Mouse (Mus musculus) layer of hippocampus, postnatal 10 days (tissue): Measurements from ENCODE around the gene Cdk18. TPM values are rescaled to one million over a fixed set of nuclear protein-coding genes. Genes with fewer than 3 reads are reported as not detected.
A peak's percentile ranks its signal among the peaks of the same experiment; 100 is the strongest.

Source experiments
- DNase-seq, 2 experiments: peaks; one replicate each; pipeline ENCODE4 v3.0.0; 2021; ENCODE audit warnings: low spot score in 2 of 2
- total RNA-seq, 2 experiments: library from RNA; stranded (reverse); gene quantifications; 2 replicates each; pipeline ENCODE4 v1.2.3; 2021

The Cdk18 gene
- total RNA-seq, 2 experiments from 2014 or later = 19.3 to 23.4 TPM

- DNase-seq = peak; percentile 92 to 94
Measured at GRCm38 (mm10) chr1:132121236-132121635, 18.2 kb downstream of the Cdk18 start.

DNA sequence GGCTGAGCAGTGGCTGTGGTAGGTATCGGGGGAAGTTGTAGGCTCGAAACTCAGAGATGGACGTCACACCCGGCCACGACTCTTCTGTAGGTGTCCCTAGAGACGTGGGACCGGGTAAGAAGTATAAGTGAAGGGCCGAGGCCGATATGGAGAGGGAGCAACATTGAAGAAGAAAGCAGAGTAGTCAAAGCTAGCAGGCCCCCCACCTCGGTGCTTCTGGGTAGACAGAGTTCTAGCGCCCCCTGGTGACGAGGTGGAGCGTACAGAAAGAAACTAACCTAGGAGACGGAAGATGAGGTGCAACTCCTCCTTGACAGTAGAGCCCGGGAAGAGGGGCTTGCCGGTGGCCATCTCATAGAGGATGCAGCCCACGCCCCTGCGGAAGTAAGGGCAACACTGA is 22.9 kb downstream of the Cdk18 start:
- DNase-seq = peak; percentile 81 to 82

DNA sequence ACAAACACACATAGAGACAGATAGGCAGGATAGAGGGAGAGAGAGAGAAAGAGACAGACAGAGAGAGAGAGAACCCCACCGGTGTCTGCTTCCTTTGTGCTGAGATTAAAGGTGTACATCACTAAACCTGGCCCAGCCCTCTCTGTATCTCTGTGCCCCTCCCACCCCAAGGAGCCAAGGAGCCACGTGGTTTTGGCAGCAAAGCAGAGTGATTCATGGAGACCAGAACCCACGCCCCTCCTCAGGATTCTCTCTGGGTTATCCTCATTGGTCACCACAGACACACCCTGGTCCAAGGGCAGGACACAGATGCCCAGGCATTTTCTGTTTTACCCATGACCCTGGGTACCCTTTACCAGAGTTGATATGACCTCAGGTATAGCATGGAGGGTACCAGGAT is 26.4 kb downstream of the Cdk18 start:
- no peak for DNase-seq

DNA sequence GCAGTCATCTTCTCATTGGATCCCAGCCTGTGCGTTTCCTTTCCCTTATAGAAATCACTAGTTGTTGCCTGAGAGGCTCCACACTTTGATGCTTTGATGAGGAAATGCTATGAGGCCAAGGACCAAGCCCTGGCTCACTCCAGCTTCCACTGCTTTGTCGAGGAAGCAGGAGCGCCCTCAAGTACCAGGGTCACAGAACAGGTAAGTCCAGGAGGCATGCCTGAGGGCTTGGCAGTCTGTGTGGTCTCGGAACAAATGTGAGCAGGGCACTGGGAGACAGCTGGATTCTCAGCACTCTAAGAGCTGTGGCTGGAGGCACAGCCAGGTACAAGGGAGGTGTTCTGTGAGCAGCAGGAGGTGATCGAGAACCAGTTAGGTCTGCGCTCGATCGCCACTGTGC is 27.1 kb downstream of the Cdk18 start:
- DNase-seq = no peak

DNA sequence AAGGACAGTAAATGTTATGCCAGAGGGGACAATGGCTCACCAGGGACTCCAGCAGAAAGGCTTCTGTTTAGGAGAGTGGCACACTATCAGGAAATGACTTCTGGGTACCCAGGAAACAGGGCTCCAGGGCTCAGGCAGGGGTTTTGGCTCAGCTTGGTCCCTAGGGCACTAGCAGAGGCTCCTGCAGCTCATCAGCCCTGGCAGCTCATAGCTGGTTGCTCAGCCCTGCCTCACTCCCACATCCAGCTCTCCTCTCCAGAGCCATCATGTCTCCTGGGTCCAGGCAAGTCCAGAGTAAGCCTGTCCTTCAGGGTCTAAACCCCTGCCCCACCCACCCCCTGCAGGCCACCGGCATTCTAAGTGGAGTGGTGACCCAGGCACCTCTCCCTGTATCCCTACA is 28.1 kb downstream of the Cdk18 start:
- no peak for DNase-seq

DNA sequence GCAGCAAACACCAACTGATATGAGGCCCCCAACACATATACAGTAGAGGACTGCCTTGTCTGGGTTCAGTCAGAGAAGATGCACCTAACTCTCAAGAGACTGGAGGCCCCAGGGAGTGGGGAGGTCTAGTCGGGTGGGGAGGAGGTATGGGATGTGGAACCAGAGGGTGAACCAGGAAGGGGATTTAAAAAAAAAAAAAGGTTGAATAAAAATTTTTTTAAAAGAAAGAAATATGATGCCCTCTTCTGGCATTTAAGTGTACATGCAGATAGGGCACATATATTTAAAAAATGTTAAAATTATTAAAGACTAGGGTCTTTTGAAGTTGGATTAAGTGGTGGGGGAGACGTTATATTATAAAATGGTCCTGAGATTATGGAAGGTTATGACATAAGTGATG is 30.1 kb downstream of the Cdk18 start:
- DNase-seq = no peak

DNA sequence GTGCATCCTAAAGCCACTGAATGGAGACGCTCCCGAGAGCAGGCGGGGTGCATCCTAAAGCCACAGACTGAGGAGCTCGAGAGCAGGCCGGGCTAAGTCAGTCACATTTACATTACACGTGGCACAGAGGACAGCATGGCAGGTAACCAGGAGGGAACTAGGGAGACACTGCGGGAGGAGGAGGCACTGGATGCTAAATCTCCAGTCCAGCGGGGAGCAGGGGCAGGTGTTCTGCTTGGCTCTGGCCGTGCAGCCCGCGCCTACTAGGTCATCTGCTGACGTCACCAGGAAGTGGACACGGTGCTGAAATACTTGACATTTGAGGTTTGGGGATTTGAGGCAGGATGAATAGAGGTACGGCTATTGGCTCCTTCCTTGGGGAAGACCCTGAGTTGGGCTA is 35.1 kb downstream of the Cdk18 start:
- no peak for DNase-seq

- no peak for DNase-seq
Measured at GRCm38 (mm10) chr1:132101953-132102697, 37.4 kb downstream of the Cdk18 start.

GRCm38 (mm10) chr1:132099775-132100174 is 39.7 kb downstream of the Cdk18 start:
- DNase-seq = no peak

DNA sequence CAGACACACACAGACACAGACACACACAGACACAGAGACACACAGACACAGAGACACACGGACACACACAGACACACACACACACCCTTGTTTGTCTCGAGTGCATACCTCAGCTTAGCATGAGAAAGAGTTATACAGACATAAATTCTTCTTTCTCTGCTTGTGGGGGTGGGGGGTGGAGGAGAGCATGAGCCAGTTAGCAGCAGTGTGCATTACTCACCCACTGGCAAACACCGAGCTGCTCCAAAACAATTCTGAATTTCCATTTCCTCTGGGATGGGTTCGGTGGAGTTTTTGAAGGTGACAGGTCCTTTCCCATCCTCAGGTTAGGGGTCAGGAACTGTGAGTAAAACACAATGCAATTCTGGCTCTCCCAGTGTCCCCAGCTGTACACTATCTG is 40.5 kb downstream of the Cdk18 start:
- DNase-seq = no peak

- DNase-seq = no peak
Measured at GRCm38 (mm10) chr1:132098076-132098475, 41.4 kb downstream of the Cdk18 start.

- DNase-seq = peak; percentile 31 to 42
Measured at GRCm38 (mm10) chr1:132095356-132096004, 44.0 kb downstream of the Cdk18 start.

DNA sequence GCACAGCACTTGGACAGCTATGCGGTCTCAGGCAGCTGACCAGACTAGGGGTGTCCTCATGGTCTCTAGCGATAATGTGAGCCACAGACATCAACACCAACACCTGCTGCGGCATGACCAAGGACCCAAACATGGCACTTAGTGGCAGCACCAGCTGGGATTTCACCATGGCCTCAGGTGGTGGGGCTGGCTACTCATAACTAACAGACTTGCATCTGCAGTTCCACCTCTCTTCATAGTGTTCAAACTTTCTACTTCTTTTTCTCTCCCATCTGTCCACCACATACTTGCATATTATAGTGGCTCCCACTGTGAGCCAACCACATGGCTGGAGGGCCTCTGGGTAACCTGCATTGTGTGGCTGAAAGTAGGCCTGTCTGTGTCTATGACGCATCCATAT is 46.2 kb downstream of the Cdk18 start:
- DNase-seq = no peak

- no peak for DNase-seq
Measured at GRCm38 (mm10) chr1:132090266-132090665, 49.2 kb downstream of the Cdk18 start.

DNA sequence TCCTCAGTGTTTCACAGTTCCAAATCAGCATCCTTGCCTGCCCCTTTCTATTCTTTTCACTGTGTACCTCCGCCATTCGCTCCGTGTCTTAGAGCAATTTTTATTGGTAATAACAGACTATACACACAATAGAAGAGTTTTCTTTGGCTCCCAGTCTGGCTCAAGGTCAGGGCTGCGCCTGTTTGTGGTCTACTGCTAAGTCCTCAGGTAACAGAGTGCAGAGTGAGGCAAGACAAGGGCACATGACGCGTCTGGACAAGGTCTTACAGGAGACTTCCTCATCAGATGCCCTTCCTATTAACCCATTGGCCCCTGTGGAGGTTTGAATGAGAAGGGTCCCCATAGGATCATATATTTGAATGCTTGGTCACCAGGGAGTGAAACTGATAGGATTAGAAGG is 49.7 kb downstream of the Cdk18 start:
- no peak for DNase-seq

GRCm38 (mm10) chr1:132088181-132088671 is 51.3 kb downstream of the Cdk18 start:
- no peak for DNase-seq

DNA sequence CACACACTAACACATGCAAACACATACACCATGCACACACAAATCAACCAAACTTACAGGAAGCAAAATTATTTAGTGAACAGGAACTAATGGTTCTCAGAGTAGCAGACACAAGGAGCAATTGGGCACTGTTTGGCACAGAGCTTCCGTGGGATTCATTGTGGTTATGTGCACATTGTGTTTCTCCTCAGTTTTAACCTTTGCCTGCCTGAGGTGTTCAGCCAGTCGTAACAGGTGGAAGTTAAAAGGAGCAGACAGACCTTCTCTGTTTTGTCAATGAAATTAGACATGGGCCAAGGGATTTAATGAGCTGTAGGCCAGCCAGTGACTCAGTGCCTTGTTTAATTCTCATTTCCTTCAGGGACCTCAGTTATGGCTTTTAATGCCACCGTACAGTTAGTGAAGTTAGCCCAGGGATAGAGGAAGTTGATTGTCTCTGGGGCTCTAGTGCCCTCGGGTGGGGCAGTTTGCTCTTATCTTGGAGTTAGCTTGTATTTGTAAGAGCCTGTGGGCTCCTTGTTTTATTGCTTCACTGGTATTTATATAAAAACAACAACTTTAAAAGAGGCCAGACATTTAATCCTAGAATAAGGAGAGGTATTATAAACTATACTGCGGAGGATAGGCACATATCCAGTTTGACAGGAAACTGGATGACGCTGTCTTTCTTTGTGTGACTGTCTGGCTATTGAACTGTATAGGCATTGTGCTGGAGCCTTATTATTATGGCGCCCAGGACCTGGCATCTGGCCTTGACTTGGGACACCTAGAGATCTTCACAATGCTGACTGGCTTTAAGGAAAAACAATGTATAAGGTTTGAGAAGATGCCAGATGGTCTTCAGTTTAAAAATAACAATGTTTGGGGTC is 54.1 kb downstream of the Cdk18 start:
- DNase-seq = no peak

- DNase-seq = no peak
Measured at GRCm38 (mm10) chr1:132078413-132078812, 61.1 kb downstream of the Cdk18 start.

DNA sequence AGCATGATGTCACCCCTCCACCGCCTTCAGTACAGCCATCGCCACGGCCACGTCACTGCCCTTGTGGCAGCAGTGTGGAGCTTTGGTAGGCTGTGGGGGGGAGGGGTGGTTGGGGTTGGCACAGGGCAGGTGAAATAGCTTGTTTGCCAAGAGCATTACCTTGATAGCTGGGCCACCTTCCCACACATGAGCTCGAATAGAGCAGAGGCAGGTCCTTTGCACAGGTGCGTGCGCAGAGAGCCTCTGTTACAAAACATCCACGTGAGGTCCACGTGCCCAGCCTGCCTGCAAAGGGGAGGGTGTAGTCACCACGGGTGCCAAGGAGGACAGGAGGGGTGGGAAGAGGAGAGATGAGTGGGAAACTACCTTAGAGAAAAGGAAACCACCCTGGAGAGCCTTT is 63.9 kb downstream of the Cdk18 start:
- no peak for DNase-seq

GRCm38 (mm10) chr1:132070659-132071058 is 68.8 kb downstream of the Cdk18 start:
- DNase-seq = no peak

GRCm38 (mm10) chr1:132069436-132069835 is 70.0 kb downstream of the Cdk18 start:
- DNase-seq = no peak
